Mouse (Mus musculus) olfactory bulb, adult 2 months (tissue): ENCODE data around the gene Supv3l1.

Experiments
- CTCF ChIP-seq: fragments of 200-500 bp; IDR thresholded peaks from 2 replicates; pipeline ENCODE4 v1.5.1; 2012; ENCODE audit warnings: low read depth, mild to moderate bottlenecking, low read length, moderate library complexity; ENCODE audit not compliant: insufficient read depth
- POLR2A ChIP-seq: fragments of 200-500 bp; IDR thresholded peaks from 2 replicates; pipeline ENCODE4 v1.6.1; 2012; ENCODE audit warnings: mild to moderate bottlenecking, low read depth, low read length, moderate library complexity; ENCODE audit not compliant: insufficient read depth

DNA sequence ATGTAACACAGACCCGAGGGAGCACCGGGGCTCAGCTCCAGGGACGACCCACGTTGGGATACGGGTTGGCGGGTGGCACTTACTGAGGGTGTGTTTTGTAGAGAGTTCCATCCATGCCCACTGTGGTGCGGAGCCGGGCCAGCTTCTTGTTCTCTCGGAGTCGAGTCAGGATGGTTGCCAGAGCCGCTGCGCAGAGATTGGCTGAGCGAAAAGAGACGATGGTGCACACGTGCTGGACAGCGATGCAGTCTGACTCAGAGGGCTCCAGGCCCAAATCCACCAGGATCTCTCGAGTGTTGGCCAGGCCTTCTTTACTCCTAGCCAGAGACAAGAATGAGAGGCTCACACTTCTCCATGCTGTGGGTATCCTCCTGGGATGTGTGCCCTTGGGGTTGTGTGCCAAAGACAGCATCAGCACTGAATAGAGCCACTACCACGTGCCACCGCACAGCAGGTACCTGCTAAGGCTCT, 47.9 kb downstream of the Supv3l1 start:
- no peak for TF ChIP-seq POLR2A
- no peak for TF ChIP-seq CTCF
